Mouse (Mus musculus) MEL (cell line): ENCODE measurements around the gene 4930404N11Rik. TPM values are rescaled to one million over a fixed set of nuclear protein-coding genes. Genes with fewer than 3 reads are reported as not detected.

Source experiments
- DNase-seq: peaks from one replicate; pipeline ENCODE4 v3.0.0; 2011; ENCODE audit warnings: low read depth, low spot score
- H3K27ac ChIP-seq: 2 replicates; pipeline ENCODE4 v1.5.1; 2012; ENCODE audit warnings: low read depth, mild to moderate bottlenecking, control low read depth, low read length, moderate library complexity; ENCODE audit not compliant: control insufficient read depth
- H3K27me3 ChIP-seq, 2 experiments: fragments of 150-350 bp in 1 of 2; sonication (generic) in 1 of 2; 2 replicates each; pipeline ENCODE4 v1.6.1; 2012; ENCODE audit warnings: low read length in 2 of 2, mild to moderate bottlenecking in 2 of 2, improper control_type of control experiment in 1 of 2, moderate library complexity in 1 of 2; ENCODE audit not compliant: insufficient read depth in 2 of 2, control insufficient read depth in 1 of 2
- H3K36me3 ChIP-seq, 2 experiments: 2 replicates each; pipeline ENCODE4 v1.6.1; 2012 to 2014; ENCODE audit warnings: low read length in 2 of 2, improper control_type of control experiment in 1 of 2, inconsistent platforms in 1 of 2, mild to moderate bottlenecking in 1 of 2; ENCODE audit not compliant: insufficient read depth in 2 of 2, control insufficient read depth in 1 of 2
- H3K4me1 ChIP-seq, 2 experiments: fragments of 150-350 bp in 1 of 2; sonication (generic) in 1 of 2; 2 replicates each; pipeline ENCODE4 v1.6.1; 2012; ENCODE audit warnings: low read length in 2 of 2, improper control_type of control experiment in 1 of 2, mild to moderate bottlenecking in 1 of 2; ENCODE audit not compliant: insufficient read depth in 2 of 2, control insufficient read depth in 1 of 2
- H3K4me3 ChIP-seq, 2 experiments: fragments of 150-350 bp in 1 of 2; sonication (generic) in 1 of 2; 2 replicates each; pipeline ENCODE4 v1.5.1; 2012; ENCODE audit warnings: low read depth in 2 of 2, low read length in 2 of 2, mild to moderate bottlenecking in 2 of 2, moderate library complexity in 2 of 2, control low read depth in 1 of 2, improper control_type of control experiment in 1 of 2; ENCODE audit not compliant: control insufficient read depth in 1 of 2, insufficient read depth in 1 of 2
- H3K79me2 ChIP-seq: 2 replicates; pipeline ENCODE4 v1.6.1; 2012; ENCODE audit warnings: mild to moderate bottlenecking, low read length, moderate library complexity; ENCODE audit not compliant: control insufficient read depth, poor library complexity, insufficient read depth
- H3K9ac ChIP-seq: 2 replicates; pipeline ENCODE4 v1.6.1; 2012; ENCODE audit warnings: low read depth, mild to moderate bottlenecking, control low read depth, low read length, moderate library complexity; ENCODE audit not compliant: control insufficient read depth, poor library complexity, severe bottlenecking
- H3K9me3 ChIP-seq: fragments of 150-350 bp; sonication (generic); replicated peaks from 2 replicates; pipeline ENCODE4 v1.6.1; 2012; ENCODE audit warnings: mild to moderate bottlenecking, low read length, improper control_type of control experiment, moderate library complexity; ENCODE audit not compliant: insufficient read depth
- BHLHE40 ChIP-seq: IDR thresholded peaks from 2 replicates; pipeline ENCODE4 v1.6.1; 2012; ENCODE audit warnings: low read depth, mild to moderate bottlenecking, inconsistent platforms, low read length, improper control_type of control experiment, borderline replicate concordance
- CHD2 ChIP-seq: IDR thresholded peaks from 2 replicates; pipeline ENCODE4 v1.6.1; 2011; ENCODE audit warnings: low read length, improper control_type of control experiment
- CTCF ChIP-seq, 3 experiments: IDR thresholded peaks in 2 of 3; conservative IDR thresholded peaks in 1 of 3; 2 replicates each; pipeline ENCODE4 v1.5.1; 2011 to 2012; ENCODE audit warnings: low read length in 3 of 3, low read depth in 2 of 3, mild to moderate bottlenecking in 2 of 3, improper control_type of control experiment in 1 of 3, inconsistent platforms in 1 of 3, mixed read lengths in 1 of 3, moderate library complexity in 1 of 3; ENCODE audit not compliant: control insufficient read depth in 1 of 3, insufficient read depth in 1 of 3, poor library complexity in 1 of 3, severe bottlenecking in 1 of 3
- EP300 ChIP-seq, 2 experiments: IDR thresholded peaks; 2 replicates each; pipeline ENCODE4 v1.6.1; 2011; ENCODE audit warnings: improper control_type of control experiment in 2 of 2, low read length in 2 of 2, low read depth in 1 of 2, mild to moderate bottlenecking in 1 of 2
- GATA1 ChIP-seq: IDR thresholded peaks from 2 replicates; pipeline ENCODE4 v1.6.1; 2011; ENCODE audit warnings: low read depth, low read length, improper control_type of control experiment
- HCFC1 ChIP-seq: IDR thresholded peaks from 2 replicates; pipeline ENCODE4 v1.6.1; 2012; ENCODE audit warnings: low read depth, mild to moderate bottlenecking, inconsistent platforms, low read length, improper control_type of control experiment, moderate library complexity
- JUND ChIP-seq: IDR thresholded peaks from 2 replicates; pipeline ENCODE4 v1.6.1; 2011; ENCODE audit warnings: low read depth, mild to moderate bottlenecking, improper control_type of control experiment, low read length
- KAT2A ChIP-seq: conservative IDR thresholded peaks from 2 replicates; pipeline ENCODE4 v1.6.1; 2012; ENCODE audit warnings: low read depth, low read length, improper control_type of control experiment, inconsistent platforms
- MAZ ChIP-seq: IDR thresholded peaks from 2 replicates; pipeline ENCODE4 v1.6.1; 2012; ENCODE audit warnings: low read depth, mild to moderate bottlenecking, inconsistent platforms, low read length, improper control_type of control experiment
- MXI1 ChIP-seq: IDR thresholded peaks from 2 replicates; pipeline ENCODE4 v1.6.1; 2011; ENCODE audit warnings: mild to moderate bottlenecking, low read depth, low read length, improper control_type of control experiment
- MYB ChIP-seq: IDR thresholded peaks from 2 replicates; pipeline ENCODE4 v1.6.1; 2011; ENCODE audit warnings: mild to moderate bottlenecking, low read depth, low read length, improper control_type of control experiment
- NELFE ChIP-seq: IDR thresholded peaks from 2 replicates; pipeline ENCODE4 v1.6.1; 2011; ENCODE audit warnings: low read depth, low read length, improper control_type of control experiment
- NRF1 ChIP-seq: IDR thresholded peaks from 2 replicates; pipeline ENCODE4 v1.6.1; 2014; ENCODE audit warnings: low read depth, mild to moderate bottlenecking, inconsistent platforms, low read length, improper control_type of control experiment, moderate library complexity; ENCODE audit not compliant: poor library complexity, insufficient read depth, severe bottlenecking
- POLR2A ChIP-seq, 2 experiments: IDR thresholded peaks; 2 replicates each; pipeline ENCODE4 v1.6.1; 2011 to 2012; ENCODE audit warnings: low read length in 2 of 2, mild to moderate bottlenecking in 2 of 2, control low read depth in 1 of 2, improper control_type of control experiment in 1 of 2, low read depth in 1 of 2, moderate library complexity in 1 of 2; ENCODE audit not compliant: control insufficient read depth in 1 of 2, insufficient read depth in 1 of 2, poor library complexity in 1 of 2
- POLR2AphosphoS2 ChIP-seq: IDR thresholded peaks from 2 replicates; pipeline ENCODE4 v1.6.1; 2011; ENCODE audit warnings: low read length, improper control_type of control experiment
- POLR2AphosphoS5 ChIP-seq: IDR thresholded peaks from 2 replicates; pipeline ENCODE4 v1.6.1; 2012; ENCODE audit warnings: low read depth, borderline replicate concordance, mild to moderate bottlenecking, inconsistent platforms, low read length, moderate library complexity, mixed read lengths
- SIN3A ChIP-seq: IDR thresholded peaks from 2 replicates; pipeline ENCODE4 v1.6.1; 2012; ENCODE audit warnings: low read length, improper control_type of control experiment, inconsistent platforms
- TAL1 ChIP-seq: IDR thresholded peaks from 2 replicates; pipeline ENCODE4 v1.6.1; 2012; ENCODE audit warnings: mild to moderate bottlenecking, inconsistent platforms, low read length, moderate library complexity, mixed read lengths
- TBP ChIP-seq: IDR thresholded peaks from 2 replicates; pipeline ENCODE4 v1.8.0; 2011; ENCODE audit warnings: low read depth, low read length, improper control_type of control experiment
- TCF12 ChIP-seq: IDR thresholded peaks from 2 replicates; pipeline ENCODE4 v1.6.1; 2014; ENCODE audit warnings: low read depth, mild to moderate bottlenecking, inconsistent platforms, low read length, improper control_type of control experiment, moderate library complexity
- USF2 ChIP-seq, 2 experiments: IDR thresholded peaks; 2 replicates each; pipeline ENCODE4 v1.6.1; 2011 to 2012; ENCODE audit warnings: improper control_type of control experiment in 2 of 2, low read length in 2 of 2, borderline replicate concordance in 1 of 2, inconsistent platforms in 1 of 2, low read depth in 1 of 2, mild to moderate bottlenecking in 1 of 2; ENCODE audit not compliant: insufficient read depth in 1 of 2
- ZKSCAN1 ChIP-seq: IDR thresholded peaks from 2 replicates; pipeline ENCODE4 v1.6.1; 2012; ENCODE audit warnings: low read depth, mild to moderate bottlenecking, inconsistent platforms, low read length, improper control_type of control experiment, moderate library complexity
- ZMIZ1 ChIP-seq: IDR thresholded peaks from 2 replicates; pipeline ENCODE4 v1.6.1; 2012; ENCODE audit warnings: low read depth, mild to moderate bottlenecking, inconsistent platforms, low read length, improper control_type of control experiment, moderate library complexity
- ZNF384 ChIP-seq: IDR thresholded peaks from 2 replicates; pipeline ENCODE4 v1.6.1; 2012; ENCODE audit warnings: low read depth, mild to moderate bottlenecking, inconsistent platforms, low read length, improper control_type of control experiment
- polyA plus RNA-seq, 2 experiments: library from polyadenylated mRNA; stranded (reverse) in 1 of 2; unstranded in 1 of 2; fragments of >175 nt in 1 of 2; fragments of >200 nt in 1 of 2; gene quantifications; 2 replicates each; pipeline versions ENCODE4 v1.2.1 to v1.2.4; 2012; ENCODE audit warnings: low replicate concordance in 2 of 2, low read depth in 1 of 2; ENCODE audit not compliant: insufficient read length in 2 of 2, insufficient read depth in 1 of 2, missing spikeins in 1 of 2
- total RNA-seq: library from RNA; depleted of rRNA; stranded (reverse); fragments of 300-350 nt; gene quantifications from 2 replicates; pipeline ENCODE4 v1.2.3, GENCODE M21; 2012

4930404N11Rik gene
- total and polyA plus RNA-seq, 3 experiments: 3.1 to 12.1 TPM; not detected in 1

- TF ChIP-seq SIN3A (no peak), CTCF (IDR thresholded peaks at IDR 0.05 in 2 of 3, conservative IDR thresholded peaks at IDR 0.05 in 1 of 3; ENCODE audit: control insufficient read depth in 1 of 3, insufficient read depth in 1 of 3, low read depth in 2 of 3, low read length in 3 of 3, poor library complexity in 1 of 3, severe bottlenecking in 1 of 3) (no peak), GATA1 (no peak), BHLHE40 (no peak), JUND (no peak), POLR2AphosphoS2 (peak; percentile 48; the same call in 1 of the 2 replicates), TBP (no peak), NELFE (peak; percentile 41; the same call in 1 of the 2 replicates), POLR2A (IDR thresholded peaks at IDR 0.05; ENCODE audit: control insufficient read depth in 1 of 2, insufficient read depth in 1 of 2, low read depth in 1 of 2, low read length in 2 of 2, poor library complexity in 1 of 2) (no peak; a peak in 1 of 4 replicates), HCFC1 (no peak), TCF12 (no peak), MAZ (0 out of 2 replicates have a peak, but pooled peaks have one; percentile 17), ZMIZ1 (no peak), CHD2 (peak; percentile 49; the same call in 1 of the 2 replicates), POLR2AphosphoS5 (peak; percentile 83; the same call in 1 of the 2 replicates), ZKSCAN1 (no peak; the same call in 1 of the 2 replicates), KAT2A (no peak), ZNF384 (no peak), TAL1 (no peak), NRF1 (no peak), USF2 (IDR thresholded peaks at IDR 0.05; ENCODE audit: borderline replicate concordance in 1 of 2, insufficient read depth in 1 of 2, low read depth in 1 of 2, low read length in 2 of 2) (no peak), MXI1 (no peak), EP300 (IDR thresholded peaks at IDR 0.05; ENCODE audit: low read depth in 1 of 2, low read length in 2 of 2) (no peak), MYB (no peak)
- Histone ChIP-seq H3K4me3 (no peak overlapping the region), H3K36me3 (peaks cover 0 to 3% of the 10 kb centered on the region in 2 experiments; a peak in 1 of 4 replicates), H3K9ac (no peak overlapping the region), H3K27me3 (no peaks in the 10 kb centered on the region), H3K79me2 (no peaks in the 10 kb centered on the region), H3K4me1 (peaks cover 0 to 5% of the 10 kb centered on the region in 2 experiments; a peak in 1 of 4 replicates), H3K9me3 (no peaks in the 10 kb centered on the region), H3K27ac (no peak overlapping the region)
- DNase-seq: no peak
These were observed 543 bp downstream of the 4930404N11Rik start for GRCm38 (mm10) chr10:81365073-81365472.
